Mouse (Mus musculus) ES-Bruce4 (cell line): Measurements from ENCODE around the gene Ssbp3.

Source experiments
- CTCF ChIP-seq: IDR thresholded peaks from one replicate; pipeline ENCODE4 v1.8.1; 2011; ENCODE audit warnings: low read depth, low read length
- EP300 ChIP-seq: IDR thresholded peaks from 2 replicates; pipeline ENCODE4 v1.6.1; 2011; ENCODE audit warnings: low read depth, low read length; ENCODE audit not compliant: insufficient read depth

- TF ChIP-seq EP300 = no peak
- no peak for TF ChIP-seq CTCF
These were observed 14.4 kb upstream of the Ssbp3 start for GRCm38 (mm10) chr4:106896086-106896485.
